Mouse (Mus musculus): ENCODE measurements at regions not wholly inside any gene's neighbourhood (a gene's known extent, or its start where the extent isn't known, plus 50 kb on each side); places are given as distances from the start of the nearest gene placed in this dataset.

- TF ChIP-seq CTCF (IDR thresholded peaks at IDR 0.05; ENCODE audit: control insufficient read depth, insufficient read depth, insufficient replicate concordance, low read depth, low read length) = no peak
- TF ChIP-seq POLR2A (IDR thresholded peaks at IDR 0.05; ENCODE audit: control insufficient read depth, low read depth, low read length) = no peak
Observed at GRCm38 (mm10) chr10:116719616-116720015, 138.3 kb upstream of the Cnot2 start.
